Mouse (Mus musculus): Measurements from ENCODE around the gene Tnfaip3. TPM values are rescaled to one million over a fixed set of nuclear protein-coding genes. Genes with fewer than 3 reads are reported as not detected.
A peak's percentile ranks its signal among the peaks of the same experiment; 100 is the strongest.

Gene Tnfaip3
- polyA plus RNA-seq (2014; fragmentation: Nextera tagmentation; extraction: Ambion mirVana): 2.9 and 3.0 TPM in 2 replicates

- peak; percentile 95 for DNase-seq (ENCODE audit: low spot score)
- Histone ChIP-seq H3K4me2 (replicated peaks) (peak within 1 kb of the TSS; percentile 87), H3K36me3 (replicated peaks; ENCODE audit: control insufficient read depth, insufficient read depth) (no peaks in the 10 kb centered on the region), H3K9me3 (ENCODE audit: control insufficient read depth, low read length) (no peaks in the 10 kb centered on the region), H3K9ac (peak within 1 kb of the TSS; percentile 77), H3K27ac (peak within 1 kb of the TSS; percentile 44; the same call in 1 of the 2 replicates), H3K27me3 (ENCODE audit: control insufficient read depth, insufficient read depth, low read length) (no peaks in the 10 kb centered on the region), H3K4me3 (replicated peaks; ENCODE audit: low read length) (peak within 1 kb of the TSS; percentile 66), H3K4me1 (replicated peaks; ENCODE audit: control insufficient read depth, insufficient read depth, low read length) (peaks cover 7% of the 10 kb centered on the region; the same call in 1 of the 2 replicates)
- WGBS: under 1% methylated on average over 38 of the region's 38 CpGs
- peak; percentile 94 for ATAC-seq (ENCODE audit: low FRiP score)
Observed at GRCm38 (mm10) chr10:19015257-19015862, at the start of gene Tnfaip3. Gene Tnfaip3, minus strand, starts transcription at chr10:19015657.

GRCm38 (mm10) chr10:19064651-19065601 lies 49.5 kb upstream of the Tnfaip3 start:
- H3K27ac ChIP-seq: no peak overlapping the region
- no peaks in the 10 kb centered on the region for H3K9me3 ChIP-seq (ENCODE audit: control insufficient read depth, low read length)
- H3K4me3 ChIP-seq (replicated peaks; ENCODE audit: low read length): no peak overlapping the region
- no peak overlapping the region for H3K4me2 ChIP-seq (replicated peaks)
- H3K27me3 ChIP-seq (ENCODE audit: control insufficient read depth, insufficient read depth, low read length): no peaks in the 10 kb centered on the region
- H3K9ac ChIP-seq: no peak overlapping the region
- H3K4me1 ChIP-seq (replicated peaks; ENCODE audit: control insufficient read depth, insufficient read depth, low read length): no peaks in the 10 kb centered on the region
- ATAC-seq (ENCODE audit: low FRiP score): no peak
- no peak for DNase-seq (ENCODE audit: low spot score)
- 85% methylated on average over 6 of the region's 6 CpGs for WGBS
- no peaks in the 10 kb centered on the region for H3K36me3 ChIP-seq (replicated peaks; ENCODE audit: control insufficient read depth, insufficient read depth)

- Histone ChIP-seq H3K27me3 (ENCODE audit: control insufficient read depth, insufficient read depth, low read length) (no peaks in the 10 kb centered on the region), H3K36me3 (replicated peaks; ENCODE audit: control insufficient read depth, insufficient read depth) (no peaks in the 10 kb centered on the region), H3K4me2 (replicated peaks) (no peak overlapping the region), H3K9me3 (ENCODE audit: control insufficient read depth, low read length) (no peaks in the 10 kb centered on the region), H3K4me3 (replicated peaks; ENCODE audit: low read length) (no peak overlapping the region), H3K4me1 (replicated peaks; ENCODE audit: control insufficient read depth, insufficient read depth, low read length) (no peaks in the 10 kb centered on the region), H3K27ac (no peak overlapping the region), H3K9ac (no peak overlapping the region)
- DNase-seq (ENCODE audit: low spot score) (no peak), ATAC-seq (ENCODE audit: low FRiP score) (no peak)
- 90% methylated on average over 1 of the region's 1 CpGs for WGBS
Observed at GRCm38 (mm10) chr10:19063670-19064069, 48.2 kb upstream of the Tnfaip3 start.

- Histone ChIP-seq H3K4me2 (replicated peaks) (no peak overlapping the region), H3K9me3 (ENCODE audit: control insufficient read depth, low read length) (no peaks in the 10 kb centered on the region), H3K27ac (no peak overlapping the region), H3K9ac (no peak overlapping the region), H3K4me3 (replicated peaks; ENCODE audit: low read length) (no peak overlapping the region), H3K4me1 (replicated peaks; ENCODE audit: control insufficient read depth, insufficient read depth, low read length) (no peaks in the 10 kb centered on the region), H3K36me3 (replicated peaks; ENCODE audit: control insufficient read depth, insufficient read depth) (no peaks in the 10 kb centered on the region), H3K27me3 (ENCODE audit: control insufficient read depth, insufficient read depth, low read length) (no peaks in the 10 kb centered on the region)
- DNase-seq (ENCODE audit: low spot score) (no peak), ATAC-seq (ENCODE audit: low FRiP score) (no peak)
- 89% methylated on average over 4 of the region's 4 CpGs for WGBS
Observed at GRCm38 (mm10) chr10:19063208-19063607, 47.8 kb upstream of the Tnfaip3 start.

GRCm38 (mm10) chr10:19062098-19062905 lies 46.8 kb upstream of the Tnfaip3 start:
- H3K9ac ChIP-seq: no peak overlapping the region
- H3K9me3 ChIP-seq (ENCODE audit: control insufficient read depth, low read length): no peaks in the 10 kb centered on the region
- no peak overlapping the region for H3K4me2 ChIP-seq (replicated peaks)
- 67% methylated on average over 15 of the region's 15 CpGs for WGBS
- no peak for DNase-seq (ENCODE audit: low spot score)
- ATAC-seq (ENCODE audit: low FRiP score): no peak
- no peaks in the 10 kb centered on the region for H3K4me1 ChIP-seq (replicated peaks; ENCODE audit: control insufficient read depth, insufficient read depth, low read length)
- no peak overlapping the region for H3K27ac ChIP-seq
- no peak overlapping the region for H3K4me3 ChIP-seq (replicated peaks; ENCODE audit: low read length)
- H3K36me3 ChIP-seq (replicated peaks; ENCODE audit: control insufficient read depth, insufficient read depth): no peaks in the 10 kb centered on the region
- H3K27me3 ChIP-seq (ENCODE audit: control insufficient read depth, insufficient read depth, low read length): no peaks in the 10 kb centered on the region

GRCm38 (mm10) chr10:19061201-19061600 lies 45.7 kb upstream of the Tnfaip3 start:
- H3K4me1 ChIP-seq (replicated peaks; ENCODE audit: control insufficient read depth, insufficient read depth, low read length): no peaks in the 10 kb centered on the region
- H3K27ac ChIP-seq: no peak overlapping the region
- H3K9ac ChIP-seq: no peak overlapping the region
- WGBS: 95% methylated on average over 3 of the region's 3 CpGs
- H3K4me3 ChIP-seq (replicated peaks; ENCODE audit: low read length): no peak overlapping the region
- H3K27me3 ChIP-seq (ENCODE audit: control insufficient read depth, insufficient read depth, low read length): no peaks in the 10 kb centered on the region
- H3K36me3 ChIP-seq (replicated peaks; ENCODE audit: control insufficient read depth, insufficient read depth): no peaks in the 10 kb centered on the region
- ATAC-seq (ENCODE audit: low FRiP score) (no peak), DNase-seq (ENCODE audit: low spot score) (no peak)
- no peaks in the 10 kb centered on the region for H3K9me3 ChIP-seq (ENCODE audit: control insufficient read depth, low read length)
- H3K4me2 ChIP-seq (replicated peaks): no peak overlapping the region

- H3K27ac ChIP-seq: no peak overlapping the region
- DNase-seq (ENCODE audit: low spot score) (no peak), ATAC-seq (ENCODE audit: low FRiP score) (no peak)
- H3K4me3 ChIP-seq (replicated peaks; ENCODE audit: low read length): no peak overlapping the region
- H3K9ac ChIP-seq: no peak overlapping the region
- no peak overlapping the region for H3K4me2 ChIP-seq (replicated peaks)
- H3K9me3 ChIP-seq (ENCODE audit: control insufficient read depth, low read length): no peaks in the 10 kb centered on the region
- 86% methylated on average over 1 of the region's 1 CpGs for WGBS
- no peaks in the 10 kb centered on the region for H3K36me3 ChIP-seq (replicated peaks; ENCODE audit: control insufficient read depth, insufficient read depth)
- no peaks in the 10 kb centered on the region for H3K27me3 ChIP-seq (ENCODE audit: control insufficient read depth, insufficient read depth, low read length)
- H3K4me1 ChIP-seq (replicated peaks; ENCODE audit: control insufficient read depth, insufficient read depth, low read length): no peaks in the 10 kb centered on the region
Observed at GRCm38 (mm10) chr10:19053524-19053923, 38.1 kb upstream of the Tnfaip3 start.

- no peak for ATAC-seq (ENCODE audit: low FRiP score)
- no peak overlapping the region for H3K4me2 ChIP-seq (replicated peaks)
- no peaks in the 10 kb centered on the region for H3K27me3 ChIP-seq (ENCODE audit: control insufficient read depth, insufficient read depth, low read length)
- DNase-seq (ENCODE audit: low spot score): no peak
- no peak overlapping the region for H3K9ac ChIP-seq
- no peaks in the 10 kb centered on the region for H3K9me3 ChIP-seq (ENCODE audit: control insufficient read depth, low read length)
- H3K4me1 ChIP-seq (replicated peaks; ENCODE audit: control insufficient read depth, insufficient read depth, low read length): no peaks in the 10 kb centered on the region
- H3K27ac ChIP-seq: no peak overlapping the region
- no peak overlapping the region for H3K4me3 ChIP-seq (replicated peaks; ENCODE audit: low read length)
- 58% methylated on average over 2 of the region's 2 CpGs for WGBS
- no peaks in the 10 kb centered on the region for H3K36me3 ChIP-seq (replicated peaks; ENCODE audit: control insufficient read depth, insufficient read depth)
Observed at GRCm38 (mm10) chr10:19045986-19046385, 30.5 kb upstream of the Tnfaip3 start.
